Mouse (Mus musculus) liver, adult 2 months (tissue): ENCODE results near the gene Hsd3b7.

ENCODE experiments used
- CTCF ChIP-seq: fragments of 200-500 bp; IDR thresholded peaks from 2 replicates; pipeline ENCODE4 v1.5.1; 2011; ENCODE audit warnings: low read depth, low read length, control low read depth
- POLR2A ChIP-seq: fragments of 200-500 bp; IDR thresholded peaks from 2 replicates; pipeline ENCODE4 v1.6.1; 2011; ENCODE audit warnings: low read length, control low read depth; ENCODE audit not compliant: insufficient read depth; ENCODE audit errors: extremely low read depth

DNA sequence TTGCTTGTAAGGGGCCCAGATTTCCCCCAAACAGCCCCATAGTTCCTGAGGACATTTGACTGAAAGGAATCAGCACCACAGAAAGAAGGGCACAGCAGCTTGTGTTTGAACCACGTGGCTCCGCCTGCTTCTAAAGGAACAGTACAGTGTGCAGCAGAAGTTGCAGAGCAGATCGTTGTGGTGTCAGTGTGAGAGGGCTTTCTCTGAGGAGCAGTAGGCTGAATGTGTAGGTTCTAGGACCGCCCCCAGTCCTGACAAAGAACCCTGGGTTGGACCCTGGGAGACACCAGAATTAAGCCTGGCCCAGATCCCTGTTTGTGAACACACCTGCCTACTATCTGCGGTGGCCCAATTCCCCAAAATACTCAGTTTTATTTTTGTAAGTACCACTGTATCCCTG lies 29.1 kb upstream of the Hsd3b7 start:
- TF ChIP-seq CTCF (no peak), POLR2A (no peak)
